Mouse (Mus musculus) retina, postnatal 7 days (tissue): Measurements from ENCODE around the gene Macrod1.

Experiments used
- DNase-seq: peaks from one replicate; pipeline ENCODE4 v3.0.0-alpha.2; 2012; ENCODE audit warnings: low read depth, low spot score

Gene Macrod1

DNA sequence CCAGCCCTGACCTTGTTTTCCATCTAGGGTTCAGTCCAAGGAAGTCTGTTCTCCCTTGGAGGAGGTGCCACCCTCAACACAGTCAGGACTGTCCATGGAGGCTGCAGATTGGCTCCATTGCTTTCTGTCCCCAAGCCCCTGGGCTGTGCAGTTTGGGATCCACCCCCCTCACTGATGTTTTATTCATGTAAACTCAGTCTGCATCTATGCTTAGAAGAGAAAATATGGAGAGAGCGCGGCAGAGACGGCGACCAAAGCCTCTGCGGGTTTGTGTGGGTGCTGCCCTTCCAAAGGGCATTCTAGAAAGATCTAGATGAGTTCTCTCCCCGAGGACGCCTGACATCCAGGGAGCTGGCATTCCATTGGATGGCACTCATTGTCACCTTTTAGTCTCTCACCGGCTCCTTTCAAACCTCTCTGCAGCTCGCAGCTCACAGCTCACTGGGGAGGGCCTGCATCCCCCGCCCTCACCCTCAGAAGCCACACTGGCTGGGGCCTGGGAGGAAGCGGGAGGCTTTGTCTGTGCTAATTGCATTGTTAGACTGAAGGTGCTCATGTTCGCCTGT is 84.3 kb downstream of the Macrod1 start:
- no peak for DNase-seq

- no peak for DNase-seq
Measured at GRCm38 (mm10) chr19:7142207-7142915, 85.8 kb downstream of the Macrod1 start.

DNA sequence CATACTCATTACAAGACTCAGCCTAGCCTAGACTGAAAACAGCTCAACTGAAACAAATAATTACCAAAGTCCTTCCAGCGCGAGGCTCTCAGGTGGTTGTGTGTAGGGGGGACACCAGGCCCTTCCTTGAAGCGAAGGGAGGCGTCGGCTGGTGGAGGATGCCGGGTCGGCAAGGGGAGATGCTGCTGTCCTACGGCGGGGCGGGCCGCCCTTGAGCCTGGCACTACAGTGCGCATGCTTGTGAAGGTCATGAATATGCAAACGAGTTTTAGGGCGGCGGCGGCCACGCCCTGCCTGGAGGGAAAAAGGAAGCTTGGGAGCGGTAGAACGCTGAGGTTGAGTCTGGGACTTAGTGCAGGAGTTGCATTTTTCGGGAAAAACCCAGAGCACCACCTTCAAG is 87.2 kb downstream of the Macrod1 start:
- no peak for DNase-seq

DNA sequence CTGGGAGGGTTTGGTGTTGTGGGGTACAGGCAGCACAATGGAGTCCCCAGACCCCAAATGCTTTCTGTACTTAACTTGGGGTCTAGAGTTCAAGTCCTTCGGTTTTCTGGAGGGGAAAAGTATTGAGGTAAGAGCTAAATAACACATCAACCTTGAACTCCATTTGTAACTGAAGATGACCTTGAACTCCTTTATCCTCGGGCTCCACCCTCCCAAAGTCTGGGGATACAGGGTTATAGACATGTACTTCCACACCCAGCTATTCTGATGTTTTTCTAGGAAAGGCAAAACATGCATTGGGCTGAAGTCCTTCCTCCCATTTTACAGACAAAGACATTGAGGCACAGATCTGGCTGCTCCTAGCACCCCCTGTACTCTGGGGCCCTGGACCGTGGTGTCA is 87.8 kb downstream of the Macrod1 start:
- no peak for DNase-seq

DNA sequence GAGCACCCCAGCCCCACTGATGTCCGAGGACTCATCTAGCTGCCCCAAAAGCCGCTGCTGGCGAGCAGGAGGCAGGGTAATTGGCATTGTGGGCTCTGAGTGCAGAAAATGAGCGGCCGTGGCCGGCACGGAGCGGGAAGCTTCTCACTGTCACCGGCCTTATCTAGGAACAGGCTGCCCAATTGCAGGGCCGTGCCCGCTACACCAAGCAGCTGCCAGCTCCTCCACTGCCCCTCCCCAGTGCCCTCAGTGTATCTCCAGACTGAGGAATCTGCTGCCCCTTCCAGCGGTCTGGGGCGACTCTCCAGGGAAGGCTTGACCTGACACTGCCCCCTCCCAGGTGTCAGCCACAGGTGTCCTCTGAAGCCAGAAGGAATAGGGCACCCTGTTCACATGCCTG is 89.8 kb downstream of the Macrod1 start:
- DNase-seq: no peak

GRCm38 (mm10) chr19:7148096-7148495 is 91.5 kb downstream of the Macrod1 start:
- no peak for DNase-seq

DNA sequence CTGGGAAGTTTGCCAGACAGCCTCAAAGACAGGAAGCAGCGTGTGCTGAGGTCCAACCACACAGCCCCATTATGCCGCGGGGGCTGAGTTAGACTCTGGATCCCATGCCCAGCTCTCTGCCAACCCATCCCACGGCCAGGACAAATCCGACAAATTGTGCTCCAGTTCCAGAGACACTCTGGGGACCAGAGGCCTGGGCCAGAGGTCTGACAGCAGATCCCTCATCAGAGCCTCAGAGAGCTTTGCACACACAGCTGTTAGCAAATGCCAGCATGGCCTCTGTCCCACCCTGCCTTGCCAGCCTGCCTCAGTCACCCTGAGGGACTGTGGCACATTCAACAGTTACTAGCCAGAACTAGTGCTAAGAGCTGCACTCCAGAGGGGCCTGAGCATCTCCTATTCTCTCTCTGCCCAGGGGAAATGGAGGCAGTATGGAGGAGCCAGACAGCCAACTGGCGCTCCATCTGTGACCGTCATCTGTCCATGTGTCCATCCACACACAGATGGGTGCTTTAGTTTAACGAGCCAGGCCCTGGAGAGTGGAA is 92.0 kb downstream of the Macrod1 start:
- no peak for DNase-seq

DNA sequence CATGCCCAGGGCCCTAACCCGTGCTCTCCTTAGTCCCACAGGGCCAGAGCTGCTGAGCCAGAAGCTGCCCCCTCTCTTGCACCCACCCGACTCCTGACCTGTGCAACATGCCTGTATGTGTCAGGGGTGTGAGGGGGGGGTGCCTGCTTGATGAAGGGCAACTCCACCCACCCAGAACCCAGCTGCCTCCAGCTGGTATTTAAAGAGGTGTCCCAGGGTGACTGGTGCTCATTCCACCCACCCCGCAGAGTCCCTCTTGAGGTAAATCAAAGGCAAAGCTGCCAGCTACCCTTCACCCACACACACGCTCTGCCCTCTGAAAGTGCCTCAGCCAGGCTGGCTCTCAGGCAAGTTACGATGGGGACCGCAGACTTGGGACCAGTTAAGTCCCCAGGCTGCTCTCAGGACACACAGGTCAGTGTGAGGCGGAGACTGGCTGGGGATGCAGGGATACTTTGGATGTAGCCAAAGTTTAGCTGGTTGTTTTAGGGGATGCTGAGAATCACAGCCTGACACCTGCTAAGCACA is 92.6 kb downstream of the Macrod1 start:
- no peak for DNase-seq

GRCm38 (mm10) chr19:7151300-7151926 is 94.8 kb downstream of the Macrod1 start:
- DNase-seq: no peak

- DNase-seq: no peak
Measured at GRCm38 (mm10) chr19:7151927-7152653, 95.5 kb downstream of the Macrod1 start.

DNA sequence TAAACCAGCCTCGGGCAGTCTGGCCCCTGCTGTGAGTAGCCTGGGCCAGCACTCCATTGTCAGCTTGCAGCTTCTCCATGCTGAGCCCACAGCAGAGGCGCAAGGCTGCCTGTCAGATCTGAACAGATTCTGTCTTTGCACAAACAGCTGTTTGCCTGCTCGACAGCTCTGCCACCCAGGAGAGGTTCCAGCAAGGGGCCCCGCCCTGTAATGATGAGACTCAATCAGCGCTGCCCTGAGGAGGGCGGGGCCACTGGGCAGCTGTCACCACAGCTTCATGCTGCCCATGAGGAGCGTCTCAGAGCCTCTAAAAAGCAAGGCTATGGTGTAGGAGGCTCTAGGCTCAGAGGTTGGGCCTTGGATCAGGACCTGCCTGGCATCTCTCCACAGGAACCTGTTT is 96.6 kb downstream of the Macrod1 start:
- DNase-seq: no peak

- DNase-seq: no peak
Measured at GRCm38 (mm10) chr19:7155196-7155595, 98.6 kb downstream of the Macrod1 start.

- DNase-seq: no peak
Measured at GRCm38 (mm10) chr19:7157734-7158133, 101.1 kb downstream of the Macrod1 start.

DNA sequence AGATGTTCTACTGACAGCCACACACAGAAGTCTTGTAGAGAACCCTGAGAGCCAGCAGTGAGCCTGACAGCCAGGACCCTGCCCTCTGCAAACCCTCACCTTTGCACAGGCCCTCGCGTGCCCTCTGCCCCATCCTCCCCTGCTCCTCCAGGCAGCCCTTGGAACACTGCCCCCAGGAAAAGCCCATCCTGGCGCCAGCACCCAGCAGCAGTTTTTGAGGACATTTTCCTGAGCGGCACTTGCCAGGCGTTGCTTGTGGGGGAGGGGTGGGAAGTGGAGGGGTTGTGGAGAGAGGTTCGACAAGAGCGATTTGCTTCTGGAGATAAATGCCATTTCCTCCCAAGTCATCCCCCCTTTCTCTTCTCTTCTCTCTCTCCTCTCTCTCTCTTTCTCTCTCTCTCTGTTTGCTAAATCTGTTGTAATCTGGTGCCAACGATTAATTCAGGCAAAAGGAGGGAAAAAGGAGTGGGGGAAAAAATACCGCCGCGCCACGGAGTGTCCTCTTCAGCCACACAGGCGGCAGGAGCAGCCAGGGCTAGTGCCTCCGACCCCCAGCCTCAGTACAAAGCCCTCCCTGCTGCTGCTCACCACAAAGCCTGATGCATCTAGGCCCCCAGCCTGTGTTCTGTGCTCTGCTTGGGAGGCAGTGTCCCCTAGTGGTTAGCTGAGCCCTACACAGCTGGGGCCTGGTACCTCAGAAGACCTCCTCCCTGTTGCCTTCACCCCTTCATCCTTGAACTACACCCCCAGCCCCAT is 103.7 kb downstream of the Macrod1 start:
- DNase-seq: no peak

DNA sequence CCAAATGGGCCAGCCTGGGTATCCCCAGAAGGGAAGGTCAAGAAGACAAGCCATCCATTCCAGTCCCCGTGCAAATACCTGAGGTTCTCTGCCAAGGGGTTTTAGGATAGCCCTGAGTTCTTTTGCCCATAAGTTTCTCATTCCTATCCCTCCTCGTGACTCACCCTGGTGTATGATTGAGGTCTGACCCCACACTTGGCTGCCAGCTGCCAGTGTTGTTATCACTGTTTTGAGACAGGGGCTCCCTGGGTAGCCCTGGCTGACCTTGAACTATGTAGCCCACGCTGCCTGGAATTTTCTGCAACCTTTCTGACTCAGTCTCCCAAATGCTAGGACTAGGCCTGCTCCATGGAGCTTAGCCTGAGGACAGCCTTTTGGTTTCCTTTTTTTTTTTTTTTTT is 104.5 kb downstream of the Macrod1 start:
- no peak for DNase-seq

GRCm38 (mm10) chr19:7164238-7164637 is 107.6 kb downstream of the Macrod1 start:
- no peak for DNase-seq

DNA sequence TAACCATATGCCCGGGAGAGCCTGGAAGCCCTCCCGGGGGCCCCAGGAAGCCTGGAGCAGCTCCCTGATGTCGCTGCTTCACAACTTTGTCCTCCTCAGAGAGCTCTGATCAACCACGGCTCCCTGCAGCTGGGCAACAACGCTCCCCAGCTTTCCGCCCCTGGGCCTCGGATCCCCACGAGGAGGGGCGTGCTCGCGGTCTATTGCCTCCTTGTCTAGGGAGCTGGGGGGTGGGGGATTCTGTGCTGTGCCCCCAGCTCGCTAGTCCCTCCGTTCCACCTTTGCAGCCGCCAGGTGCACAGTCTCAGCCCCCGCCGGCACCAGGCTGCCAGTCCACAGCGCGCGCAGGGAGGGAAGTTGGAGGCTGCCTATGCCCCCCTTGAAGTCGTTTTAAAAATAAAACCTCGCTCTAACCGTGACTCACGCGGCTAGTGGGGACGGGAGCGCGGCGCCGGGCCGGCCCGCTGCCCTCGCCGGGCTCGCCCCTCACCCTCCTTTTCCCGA is 108.3 kb downstream of the Macrod1 start:
- no peak for DNase-seq

DNA sequence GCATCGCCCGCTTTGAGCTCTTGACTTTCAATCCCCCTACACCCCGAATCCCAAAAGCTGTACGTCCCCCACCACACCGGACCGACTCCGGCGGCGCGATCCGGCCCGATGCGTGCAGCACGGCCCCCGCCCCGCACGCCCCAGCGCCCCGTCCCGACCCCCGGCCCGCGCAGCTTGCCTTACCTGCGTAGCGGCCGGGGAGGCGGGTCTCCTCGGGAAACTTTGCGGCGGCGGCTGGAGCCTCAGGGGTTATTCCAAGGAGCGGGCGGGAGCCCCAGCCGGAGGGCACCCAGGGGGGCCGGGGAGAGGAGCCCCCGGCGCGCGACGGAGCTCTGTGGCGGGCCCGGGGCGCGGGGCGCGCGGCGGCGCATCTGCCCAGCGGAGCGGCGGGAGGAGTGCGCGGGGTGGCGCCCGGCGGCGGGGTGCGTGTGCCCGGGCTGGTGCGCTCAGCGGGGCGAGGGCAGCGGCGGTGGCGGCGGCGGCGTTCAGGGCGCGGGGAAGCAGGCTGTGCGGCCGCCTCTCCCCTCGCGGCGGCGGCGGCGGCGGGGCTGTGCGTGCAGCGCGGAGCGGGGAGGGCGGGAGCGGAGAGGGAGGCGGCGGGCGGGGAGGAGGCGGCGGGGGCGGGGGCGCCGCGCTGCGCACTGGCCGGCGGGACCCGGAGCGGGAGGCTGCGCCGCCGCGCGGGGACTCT is 109.0 kb downstream of the Macrod1 start:
- no peak for DNase-seq

DNA sequence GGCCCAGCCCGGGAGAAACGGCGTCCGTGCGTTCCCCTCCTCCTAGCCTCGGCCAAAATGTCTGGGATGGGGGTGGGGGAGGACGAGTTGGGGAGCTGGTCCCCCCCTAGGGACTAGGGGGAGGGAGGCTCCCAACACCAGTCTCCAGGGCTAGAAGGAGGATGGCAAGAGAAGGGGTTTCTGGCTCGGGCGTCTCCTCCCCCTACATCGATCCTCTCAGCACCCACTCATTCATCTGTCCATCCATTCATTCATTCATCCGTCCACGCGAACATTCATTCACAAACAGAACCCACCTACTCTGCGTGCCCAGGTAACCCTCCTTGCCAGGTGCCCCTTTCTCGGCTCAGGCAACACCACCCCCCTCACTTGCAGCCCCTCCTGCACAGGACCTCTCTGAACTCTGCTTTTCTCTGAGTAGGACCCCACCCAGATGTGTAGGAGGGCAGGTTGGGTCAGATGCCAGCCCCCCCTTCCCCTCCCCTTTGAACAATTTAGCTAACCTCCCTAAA is 109.6 kb downstream of the Macrod1 start:
- no peak for DNase-seq

DNA sequence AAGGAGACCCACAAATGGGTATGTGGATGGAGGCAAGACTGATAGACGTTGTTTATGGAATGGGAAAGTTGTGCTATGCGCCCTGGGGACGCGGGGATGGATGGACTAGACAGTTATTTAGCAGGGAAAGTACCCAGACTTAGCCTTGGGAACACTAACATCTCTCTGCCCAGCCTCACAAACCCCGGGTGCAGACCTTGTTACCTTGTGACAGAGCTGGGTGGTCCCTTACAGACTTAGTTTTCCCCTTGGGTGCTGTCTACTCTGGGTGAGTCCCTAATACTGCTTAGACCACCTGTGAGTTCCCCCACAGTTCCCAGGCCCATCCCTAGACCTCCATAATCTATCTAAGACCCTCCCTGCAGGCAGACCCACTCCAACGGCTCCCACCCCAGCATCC is 110.2 kb downstream of the Macrod1 start:
- no peak for DNase-seq
